Mouse (Mus musculus) heart, adult 8-10 months (tissue): Measurements from ENCODE around the gene Srbd1. TPM values are rescaled to one million over a fixed set of nuclear protein-coding genes. Genes with fewer than 3 reads are reported as not detected.
A peak's percentile ranks its signal among the peaks of the same experiment; 100 is the strongest.

Experiments used
- DNase-seq: peaks from one replicate; pipeline ENCODE4 v3.0.0; 2022; ENCODE audit warnings: low spot score
- total RNA-seq, 4 experiments: library from RNA; stranded (reverse); gene quantifications; 2 replicates each; pipeline ENCODE4 v1.2.4; 2022

The Srbd1 gene
- total RNA-seq, 4 experiments from 2014 or later, result 12.5 to 17.5 (median 13.4) TPM

GRCm38 (mm10) chr17:85985131-85985530, 159.8 kb downstream of the Srbd1 start:
- DNase-seq, result no peak

DNA sequence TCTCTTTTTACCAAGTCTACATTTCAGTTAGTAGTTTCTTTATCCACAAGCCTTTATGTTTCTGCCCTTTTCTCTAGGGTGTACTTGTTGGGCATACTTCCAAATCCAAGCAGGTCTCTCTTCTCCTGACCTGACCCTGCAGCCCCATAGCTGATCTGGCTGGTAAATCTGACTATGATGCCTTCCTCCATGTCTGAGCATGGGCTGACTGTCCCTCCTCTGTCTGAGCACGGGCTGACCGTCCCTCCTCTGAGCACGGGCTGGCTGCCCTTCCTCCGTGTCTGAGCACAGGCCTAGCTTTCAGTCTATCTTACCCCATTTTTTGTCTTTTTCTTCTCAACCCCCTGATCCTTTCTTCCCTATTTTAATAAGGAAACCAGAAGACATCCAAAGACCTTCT, 162.7 kb downstream of the Srbd1 start:
- DNase-seq, result no peak

GRCm38 (mm10) chr17:85981869-85982268, 163.1 kb downstream of the Srbd1 start:
- DNase-seq, result no peak

- no peak for DNase-seq
These were observed 166.1 kb downstream of the Srbd1 start for GRCm38 (mm10) chr17:85978876-85979275.

DNA sequence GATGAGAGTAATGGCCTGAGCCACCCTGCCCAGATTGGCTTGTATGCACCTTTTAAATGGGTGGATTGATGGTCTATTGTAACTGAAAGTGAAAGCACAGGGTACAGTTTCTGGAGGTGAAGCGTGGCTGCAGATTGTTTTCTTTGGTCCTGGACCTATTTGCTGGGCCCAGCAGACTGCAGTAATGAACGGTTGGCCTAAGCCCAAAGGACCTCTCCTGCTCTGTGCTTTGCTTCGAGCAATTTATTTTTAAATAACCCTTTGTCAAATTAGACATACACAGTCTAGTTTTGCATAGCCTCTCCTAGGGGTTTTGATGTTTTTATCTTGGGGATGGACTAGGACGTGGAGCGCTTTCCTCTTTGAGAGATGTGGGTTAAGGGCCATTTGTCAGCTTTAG, 169.9 kb downstream of the Srbd1 start:
- DNase-seq, result peak; percentile 11

- DNase-seq, result no peak
These were observed 170.4 kb downstream of the Srbd1 start for GRCm38 (mm10) chr17:85974591-85974990.

DNA sequence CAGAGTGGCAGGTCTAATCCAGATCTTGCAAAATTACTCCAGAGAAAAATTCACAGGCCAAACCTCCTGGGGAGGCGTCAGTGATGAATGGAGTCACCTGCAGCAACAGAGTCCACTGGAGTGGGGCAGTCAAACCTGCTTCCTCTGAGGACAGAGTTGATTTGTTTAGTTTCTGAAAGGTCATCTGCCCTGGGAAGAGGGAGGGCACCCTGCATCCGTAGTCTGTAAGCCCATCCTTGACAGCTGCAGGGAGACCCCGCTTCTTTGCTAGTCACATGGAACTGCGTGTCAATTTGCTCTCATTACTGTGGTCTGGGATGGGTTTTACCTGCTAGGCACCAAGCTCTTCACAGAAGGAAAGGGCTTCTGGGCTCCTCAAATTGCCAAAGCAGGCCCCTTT, 173.9 kb downstream of the Srbd1 start:
- DNase-seq, result no peak

GRCm38 (mm10) chr17:85961653-85962052, 183.3 kb downstream of the Srbd1 start:
- DNase-seq, result no peak

DNA sequence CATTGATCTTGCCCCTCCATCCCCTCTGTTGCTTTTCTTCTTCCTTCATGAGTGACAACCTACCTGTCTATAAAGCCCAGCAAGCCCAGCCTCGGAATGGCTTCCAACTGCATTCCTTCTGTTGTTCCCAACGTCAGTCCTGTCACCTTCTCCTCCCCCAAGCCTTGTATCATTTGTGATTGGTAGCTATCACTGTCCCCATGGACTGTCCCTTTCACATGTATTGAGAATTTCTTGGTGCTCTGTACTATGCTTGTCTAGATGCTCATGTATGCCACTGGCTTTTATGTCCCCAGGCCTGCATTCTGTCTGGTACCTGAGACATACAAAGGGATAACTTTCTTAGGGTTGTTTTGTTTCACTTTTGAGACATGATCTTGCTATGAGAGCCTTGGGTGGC, 193.2 kb downstream of the Srbd1 start:
- no peak for DNase-seq

DNA sequence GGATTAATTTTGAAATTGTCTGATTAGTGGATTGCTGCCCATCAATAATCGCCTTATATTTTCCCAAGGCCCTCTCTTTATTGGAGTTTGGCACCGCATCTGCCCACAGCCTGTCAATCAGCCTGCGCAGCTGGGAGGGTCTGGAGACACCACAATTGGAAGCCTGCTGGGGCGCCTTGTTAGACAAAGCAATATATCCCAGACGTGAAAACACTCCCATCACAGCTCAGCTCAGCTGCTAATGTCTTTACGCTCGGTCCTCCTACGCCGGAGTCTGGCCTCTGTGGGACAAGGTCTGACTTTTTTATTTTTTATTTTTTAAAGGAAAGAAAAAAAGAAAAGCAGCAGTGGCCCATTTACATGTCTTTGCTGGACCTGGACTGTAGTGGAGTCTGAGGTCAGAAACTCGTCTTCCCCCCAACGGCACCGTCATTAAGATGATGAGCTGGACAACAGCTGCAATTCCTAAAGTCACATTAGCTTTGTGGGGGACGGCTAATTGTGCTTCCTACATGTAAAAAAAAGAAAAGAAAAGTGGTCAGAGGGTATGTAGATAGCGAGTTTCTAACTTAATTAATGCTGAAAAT, 195.0 kb downstream of the Srbd1 start:
- DNase-seq, result no peak

DNA sequence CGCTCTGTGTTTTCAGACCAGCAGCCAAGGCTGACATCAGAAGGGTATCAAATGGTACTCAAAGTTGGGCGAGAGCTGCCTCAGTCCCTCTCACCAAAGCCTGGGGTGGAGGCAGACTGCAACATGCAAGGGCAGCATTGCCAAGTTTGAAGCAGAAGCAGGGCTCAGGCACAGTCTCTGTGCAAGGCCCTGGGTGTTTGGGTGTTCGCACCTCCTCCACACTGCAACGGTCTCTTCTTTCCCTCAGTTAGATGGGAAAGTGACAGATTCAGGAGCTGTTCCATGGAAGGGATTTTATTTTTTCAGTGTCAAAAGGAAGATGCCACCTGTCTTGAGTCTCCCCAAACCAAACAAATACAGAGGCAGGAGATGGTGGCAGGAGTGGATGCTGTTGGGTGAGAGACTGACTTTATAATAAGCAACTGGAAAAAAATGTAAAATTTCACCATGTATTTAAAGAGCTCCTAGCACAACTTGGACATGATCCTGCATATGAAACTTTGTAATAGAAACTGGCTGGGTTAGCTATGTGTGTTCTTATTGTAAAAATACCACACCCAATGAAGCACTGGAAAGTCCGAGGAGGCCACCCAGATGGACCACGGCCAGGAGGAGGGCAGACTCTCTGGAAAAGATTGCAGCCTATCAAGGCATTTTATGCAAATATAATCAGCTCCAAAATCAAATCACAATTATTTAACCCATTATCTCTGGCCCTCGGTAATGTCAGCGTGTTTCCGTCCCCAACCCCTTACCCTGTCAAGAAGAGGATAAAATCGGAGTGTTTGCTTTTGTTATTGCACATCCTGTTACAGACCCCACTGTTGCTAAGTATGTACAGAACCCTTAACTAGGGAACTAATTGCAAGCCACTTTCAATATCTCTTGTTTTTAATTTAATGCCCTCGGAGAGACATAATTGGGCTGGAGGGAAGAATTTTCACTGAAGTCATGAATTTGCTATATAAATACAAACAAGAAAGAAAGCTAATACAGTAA, 195.8 kb downstream of the Srbd1 start:
- DNase-seq, result no peak

GRCm38 (mm10) chr17:85944726-85945125, 200.2 kb downstream of the Srbd1 start:
- no peak for DNase-seq

- no peak for DNase-seq
These were observed 200.9 kb downstream of the Srbd1 start for GRCm38 (mm10) chr17:85943994-85944640.

GRCm38 (mm10) chr17:85943551-85943981, 201.4 kb downstream of the Srbd1 start:
- no peak for DNase-seq

- DNase-seq, result no peak
These were observed 201.9 kb downstream of the Srbd1 start for GRCm38 (mm10) chr17:85943071-85943470.

DNA sequence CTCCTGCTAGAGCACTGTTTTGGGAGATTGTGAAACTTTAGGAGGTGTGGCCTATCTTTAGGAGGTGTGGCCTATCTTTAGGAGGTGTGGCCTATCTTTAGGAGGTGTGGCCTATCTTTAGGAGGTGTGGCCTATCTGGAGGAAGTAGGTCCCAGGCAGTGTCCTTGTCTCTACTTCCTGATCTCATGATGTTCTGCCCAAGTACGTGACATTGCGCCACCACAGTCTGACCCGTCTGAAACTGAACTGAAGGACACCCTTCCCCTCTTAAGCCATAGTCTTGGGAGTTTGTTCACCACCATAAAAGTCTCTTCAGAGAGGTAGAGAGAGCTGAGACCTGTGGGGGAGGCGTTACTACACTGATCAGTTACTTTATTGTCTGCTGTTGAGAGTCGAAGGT, 202.9 kb downstream of the Srbd1 start:
- DNase-seq, result no peak

DNA sequence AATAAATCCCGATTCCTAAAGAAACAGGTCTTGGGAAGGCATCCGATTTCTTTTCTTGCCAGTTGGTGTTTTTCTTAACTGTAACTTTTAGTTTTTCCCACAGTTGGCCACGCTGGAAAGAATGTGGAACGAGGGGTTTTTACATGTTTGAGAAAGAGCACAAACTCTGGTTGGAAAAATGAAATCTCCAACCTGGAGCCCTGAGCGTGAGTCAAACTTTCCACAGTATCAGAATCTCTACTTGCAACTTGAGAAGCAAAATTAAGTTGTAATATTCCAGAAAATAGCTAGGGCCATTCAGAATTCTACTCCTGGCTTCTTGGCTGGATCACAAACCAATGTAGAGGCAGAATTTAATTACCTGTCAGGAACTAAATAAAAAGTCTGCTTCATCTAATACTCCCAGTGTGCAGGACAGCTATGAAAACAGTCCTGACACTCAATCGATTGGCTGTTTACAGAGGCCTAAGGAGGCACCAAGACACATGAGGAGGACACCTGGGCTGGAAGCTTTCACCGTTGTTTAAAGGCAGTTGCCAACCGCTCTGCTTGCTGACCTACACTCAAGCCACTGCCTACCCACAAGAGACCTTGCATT, 203.7 kb downstream of the Srbd1 start:
- no peak for DNase-seq

- no peak for DNase-seq
These were observed 207.8 kb downstream of the Srbd1 start for GRCm38 (mm10) chr17:85937131-85937530.

GRCm38 (mm10) chr17:85935268-85935667, 209.7 kb downstream of the Srbd1 start:
- no peak for DNase-seq
